Mouse (Mus musculus): ENCODE measurements at regions not wholly inside any gene's neighbourhood (a gene's known extent, or its start where the extent isn't known, plus 50 kb on each side); places are given as distances from the start of the nearest gene placed in this dataset.

- DNase-seq (ENCODE audit: low spot score): no peak
- Histone ChIP-seq H3K9me3 (ENCODE audit: control insufficient read depth, low read length) (no peaks in the 10 kb centered on the region), H3K9ac (no peak overlapping the region), H3K27me3 (ENCODE audit: control insufficient read depth, insufficient read depth, low read length) (no peaks in the 10 kb centered on the region), H3K27ac (no peak overlapping the region), H3K4me2 (replicated peaks) (no peak overlapping the region), H3K4me1 (replicated peaks; ENCODE audit: control insufficient read depth, insufficient read depth, low read length) (no peaks in the 10 kb centered on the region), H3K4me3 (replicated peaks; ENCODE audit: low read length) (no peak overlapping the region), H3K36me3 (replicated peaks; ENCODE audit: control insufficient read depth, insufficient read depth) (no peaks in the 10 kb centered on the region)
- 70% methylated on average over 1 of the region's 1 CpGs for WGBS
- no peak for ATAC-seq (ENCODE audit: low FRiP score)
Measured at GRCm38 (mm10) chr5:47556717-47557116, 426.2 kb upstream of the Slit2 start.

- H3K9me3 ChIP-seq (ENCODE audit: control insufficient read depth, low read length): no peaks in the 10 kb centered on the region
- H3K27ac ChIP-seq: no peak overlapping the region
- H3K36me3 ChIP-seq (replicated peaks; ENCODE audit: control insufficient read depth, insufficient read depth): no peaks in the 10 kb centered on the region
- H3K4me1 ChIP-seq (replicated peaks; ENCODE audit: control insufficient read depth, insufficient read depth, low read length): no peaks in the 10 kb centered on the region
- no peaks in the 10 kb centered on the region for H3K27me3 ChIP-seq (ENCODE audit: control insufficient read depth, insufficient read depth, low read length)
- ATAC-seq (ENCODE audit: low FRiP score) (no peak; the same call in 1 of the 2 replicates), DNase-seq (ENCODE audit: low spot score) (no peak)
- H3K4me2 ChIP-seq (replicated peaks): no peak overlapping the region
- no peak overlapping the region for H3K9ac ChIP-seq
- no peak overlapping the region for H3K4me3 ChIP-seq (replicated peaks; ENCODE audit: low read length)
- 20% methylated on average over 8 of the region's 8 CpGs for WGBS
Measured at GRCm38 (mm10) chr5:47557152-47557800, 425.7 kb upstream of the Slit2 start.

Measured in hindbrain, embryonic 14.5 days (tissue).